Comparison of ENCODE assay signal across 8 mouse cellular contexts in genomic region chr9:35038922-35039586, GRCm38 (mm10).
DNase-seq lines count a peak whose midpoint lies in the region; ATAC-seq lines count a peak whose summit lies in the region.

No protein-coding gene starts in this region.

- no peak overlapping the region for H3K4me3 ChIP-seq in midbrain, embryonic 15.5 days
- no peak overlapping the region for H3K4me3 ChIP-seq in midbrain, embryonic 11.5 days (ENCODE audit: low read depth, low read length)
- H3K4me3 ChIP-seq in kidney, embryonic 14.5 days (ENCODE audit: low read length): no peak overlapping the region

- H3K4me1 ChIP-seq in midbrain, embryonic 15.5 days: no peaks in the 10 kb centered on the region
- no peaks in the 10 kb centered on the region for H3K4me1 ChIP-seq in midbrain, embryonic 11.5 days (ENCODE audit: control insufficient read depth, insufficient read depth, low read length)
- H3K4me1 ChIP-seq in kidney, embryonic 14.5 days (ENCODE audit: control insufficient read depth, insufficient read depth, low read length): peaks cover 4% of the 10 kb centered on the region; the same call in 1 of the 2 replicates

- H3K27me3 ChIP-seq in midbrain, embryonic 15.5 days (replicated peaks): no peaks in the 10 kb centered on the region; the same call in 1 of the 2 replicates
- H3K27me3 ChIP-seq in midbrain, embryonic 11.5 days (ENCODE audit: control insufficient read depth, insufficient read depth, low read length): no peaks in the 10 kb centered on the region
- no peaks in the 10 kb centered on the region for H3K27me3 ChIP-seq in kidney, embryonic 14.5 days (ENCODE audit: control insufficient read depth, insufficient read depth, low read length)

- no peak for DNase-seq in midbrain, embryonic 11.5 days (ENCODE audit: low spot score, missing footprints)
- peak; percentile 98 for DNase-seq in heart, adult 11 months
- no peak for DNase-seq in thymus, postnatal 0 days (ENCODE audit: low spot score)
- no peak for DNase-seq in left cerebral cortex, adult 11 months (ENCODE audit: low spot score)

- no peaks in the 10 kb centered on the region for H3K9me3 ChIP-seq in midbrain, embryonic 15.5 days
- H3K9me3 ChIP-seq in midbrain, embryonic 11.5 days (ENCODE audit: control insufficient read depth, low read length): no peaks in the 10 kb centered on the region
- H3K9me3 ChIP-seq in kidney, embryonic 14.5 days (ENCODE audit: control insufficient read depth, low read length): peaks cover 4% of the 10 kb centered on the region

- 0 out of 2 replicates have a peak, but pooled peaks cover 3% of the 10 kb centered on the region for H3K36me3 ChIP-seq in midbrain, embryonic 15.5 days (replicated peaks)
- no peaks in the 10 kb centered on the region for H3K36me3 ChIP-seq in midbrain, embryonic 11.5 days (ENCODE audit: control insufficient read depth, insufficient read depth, low read length)
- H3K36me3 ChIP-seq in kidney, embryonic 14.5 days (ENCODE audit: control insufficient read depth, insufficient read depth, low read length): no peaks in the 10 kb centered on the region

- no peak overlapping the region for H3K9ac ChIP-seq in midbrain, embryonic 15.5 days
- no peak overlapping the region for H3K9ac ChIP-seq in midbrain, embryonic 11.5 days (ENCODE audit: low read length)
- H3K9ac ChIP-seq in kidney, embryonic 14.5 days (ENCODE audit: low read depth, low read length): no peak overlapping the region

- ATAC-seq in midbrain, embryonic 15.5 days (replicated peaks): no peak
- ATAC-seq in midbrain, embryonic 11.5 days (ENCODE audit: low FRiP score): no peak
- ATAC-seq in kidney, embryonic 14.5 days (ENCODE audit: low FRiP score, low TSS enrichment): no peak
- peak; percentile 18; the same call in 1 of the 2 replicates for ATAC-seq in megakaryocyte, adult 5-6 weeks (ENCODE audit: poor library complexity, severe bottlenecking)
- no peak for ATAC-seq in monocyte, adult 5-6 weeks (replicated peaks; ENCODE audit: insufficient number of reproducible peaks, low FRiP score, low TSS enrichment, poor library complexity, severe bottlenecking)

- WGBS in midbrain, embryonic 15.5 days: 58% methylated on average over 7 of the region's 7 CpGs
- WGBS in midbrain, embryonic 11.5 days: 72% methylated on average over 7 of the region's 7 CpGs
- 67% methylated on average over 7 of the region's 7 CpGs for WGBS in kidney, embryonic 14.5 days

- 0 out of 2 replicates have a peak overlapping the region, but pooled peaks have one; percentile 12 for H3K27ac ChIP-seq in midbrain, embryonic 15.5 days
- H3K27ac ChIP-seq in midbrain, embryonic 11.5 days (ENCODE audit: low read depth, low read length): no peak overlapping the region
- peak overlapping the region; percentile 71; the same call in 1 of the 2 replicates for H3K27ac ChIP-seq in kidney, embryonic 14.5 days (ENCODE audit: low read depth, low read length)

- H3K4me2 ChIP-seq in midbrain, embryonic 15.5 days: no peak overlapping the region
- H3K4me2 ChIP-seq in midbrain, embryonic 11.5 days: no peak overlapping the region
- H3K4me2 ChIP-seq in kidney, embryonic 14.5 days (replicated peaks; ENCODE audit: low read depth, low read length): no peak overlapping the region
